Mouse (Mus musculus) forebrain, embryonic 14.5 days (tissue): ENCODE data around the gene Ppp1r1c. TPM values are rescaled to one million over a fixed set of nuclear protein-coding genes. Genes with fewer than 3 reads are reported as not detected.
A peak's percentile ranks its signal among the peaks of the same experiment; 100 is the strongest.

Experiments used
- ATAC-seq: fragments of 200-750 bp; cut with Nextera tagmentation; 2 replicates; pipeline ENCODE4 v1.8.0; 2017; ENCODE audit warnings: mild to moderate bottlenecking, moderate library complexity
- DNase-seq: peaks from one replicate; pipeline ENCODE4 v3.0.0-alpha.2; 2015; ENCODE audit warnings: low spot score
- H3K27ac ChIP-seq: fragments of 300-500 bp; sonication (generic); 2 replicates; pipeline ENCODE4 v1.5.1; 2014; ENCODE audit warnings: low read depth, mild to moderate bottlenecking, control low read depth, low read length, moderate library complexity
- H3K27me3 ChIP-seq: fragments of 300-500 bp; sonication (generic); replicated peaks from 2 replicates; pipeline ENCODE4 v1.6.1; 2014; ENCODE audit warnings: low read length, control low read depth, mixed read lengths; ENCODE audit not compliant: control insufficient read depth, insufficient read depth
- H3K36me3 ChIP-seq: fragments of 300-500 bp; sonication (generic); 2 replicates; pipeline ENCODE4 v1.6.1; 2014; ENCODE audit warnings: low read length, control low read depth; ENCODE audit not compliant: control insufficient read depth, insufficient read depth
- H3K4me1 ChIP-seq: fragments of 300-500 bp; sonication (generic); 2 replicates; pipeline ENCODE4 v1.6.1; 2014; ENCODE audit warnings: antibody characterized with exemption, low read length, control low read depth; ENCODE audit not compliant: control insufficient read depth, insufficient read depth
- H3K4me2 ChIP-seq: fragments of 300-500 bp; sonication (generic); 2 replicates; pipeline ENCODE4 v1.6.1; 2014; ENCODE audit warnings: mild to moderate bottlenecking, control low read depth, low read length
- H3K4me3 ChIP-seq: fragments of 300-500 bp; sonication (generic); 2 replicates; pipeline ENCODE4 v1.5.1; 2014; ENCODE audit warnings: low read depth, low read length, control low read depth
- H3K9ac ChIP-seq: fragments of 300-500 bp; sonication (generic); 2 replicates; pipeline ENCODE4 v1.6.1; 2014; ENCODE audit warnings: mild to moderate bottlenecking, low read length, control low read depth, moderate library complexity
- H3K9me3 ChIP-seq: fragments of 300-500 bp; sonication (generic); replicated peaks from 2 replicates; pipeline ENCODE4 v1.6.1; 2016; ENCODE audit warnings: low read length, control low read depth, mixed read lengths; ENCODE audit not compliant: control insufficient read depth
- WGBS: fragments of 180-500 bp; shearing (Covaris S2); extraction: QIAGEN DNeasy Blood & Tissue Kit; methylation state at CpG from one replicate; pipeline ENCODE4 v1.1.7; 2014; 5-methylcytosine and 5-hydroxymethylcytosine counted together
- polyA plus RNA-seq: library from polyadenylated mRNA; unstranded; fragments of >200 nt; fragmentation: Nextera tagmentation; extraction: Ambion mirVana; gene quantifications from 2 replicates; pipeline ENCODE4 v1.2.1, GENCODE M21; 2014

The Ppp1r1c gene
- polyA plus RNA-seq, 1 experiment from 2014 or later: 0.25 TPM

DNA sequence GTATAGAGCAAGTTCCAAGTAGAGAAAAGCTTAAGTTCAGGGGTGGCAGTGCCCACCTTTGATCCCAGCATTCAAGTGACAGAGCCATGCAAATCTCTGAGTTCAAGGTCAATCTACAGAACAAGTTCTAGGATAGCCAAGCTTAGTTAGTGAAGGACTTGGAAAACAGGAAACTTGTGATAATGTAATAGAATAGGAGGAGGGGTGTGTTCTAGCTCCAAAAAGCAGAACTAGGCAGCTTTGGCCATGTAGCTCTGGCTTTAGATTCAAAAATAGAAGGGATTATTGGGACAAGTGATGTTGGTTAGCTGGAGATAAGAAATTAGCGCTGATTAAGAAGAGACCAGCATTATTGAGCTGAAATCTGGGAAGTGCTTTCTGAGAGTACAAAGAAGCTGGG, 149.3 kb downstream of the Ppp1r1c start:
- no peak for DNase-seq
- Histone ChIP-seq H3K36me3 (no peaks in the 10 kb centered on the region), H3K4me3 (no peak overlapping the region), H3K27ac (no peak overlapping the region), H3K9ac (no peak overlapping the region), H3K9me3 (no peaks in the 10 kb centered on the region), H3K4me2 (no peak overlapping the region), H3K4me1 (no peaks in the 10 kb centered on the region), H3K27me3 (no peaks in the 10 kb centered on the region)
- 85% methylated on average over 1 of the region's 1 CpGs for WGBS
- no peak for ATAC-seq

DNA sequence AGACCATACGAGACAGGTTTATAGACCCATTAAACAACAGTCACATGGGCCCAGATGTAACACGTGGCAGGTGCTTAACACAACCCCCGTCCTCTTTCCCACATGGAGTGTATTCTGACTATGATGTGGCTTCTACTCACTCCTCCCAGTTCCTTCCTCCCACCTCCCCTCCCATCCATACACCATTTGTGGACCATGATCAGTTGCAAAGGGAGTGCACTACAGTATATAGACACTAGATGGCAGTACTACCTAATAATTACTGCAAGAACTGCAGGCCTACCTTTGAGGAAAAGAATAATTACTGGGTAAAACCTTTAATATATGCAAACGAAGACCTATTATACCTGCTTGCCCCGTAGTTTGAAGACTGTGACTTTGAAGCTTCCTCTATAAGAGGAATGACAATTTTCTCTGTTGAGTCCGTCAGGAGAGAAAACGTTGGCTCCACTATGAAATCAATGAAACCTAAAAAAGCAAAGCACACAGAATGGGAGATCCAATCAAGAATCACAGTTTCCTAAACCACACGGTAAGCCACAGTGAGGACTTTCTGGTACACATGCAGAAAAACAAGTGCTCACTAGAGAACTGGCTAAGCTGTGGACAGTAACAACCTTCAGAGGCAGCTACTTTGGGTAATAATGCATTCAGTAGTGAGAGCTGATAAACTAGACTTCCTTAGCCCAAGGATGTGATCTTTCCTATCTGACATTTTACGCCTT, 157.9 kb downstream of the Ppp1r1c start:
- Histone ChIP-seq H3K9ac (no peak overlapping the region), H3K27me3 (no peaks in the 10 kb centered on the region), H3K4me3 (no peak overlapping the region), H3K4me2 (no peak overlapping the region), H3K27ac (no peak overlapping the region), H3K36me3 (no peaks in the 10 kb centered on the region), H3K4me1 (no peaks in the 10 kb centered on the region), H3K9me3 (no peaks in the 10 kb centered on the region)
- ATAC-seq: peak; percentile 89
- WGBS: 41% methylated on average over 9 of the region's 9 CpGs
- peak; percentile 85 for DNase-seq

Other genes starting within 250 kb of the Ppp1r1c start
- gene Itprid2, start 72.4 kb upstream of the Ppp1r1c start, polyA plus RNA-seq: 6.0 TPM in 2 replicates